ENCODE assay signal across 16 mouse cellular contexts in genomic region chr5:30159601-30160000, GRCm38 (mm10). TPM values are rescaled to one million over a fixed set of nuclear protein-coding genes. Genes with fewer than 3 reads are reported as not detected.
DNase-seq lines count a peak whose midpoint lies in the region; ATAC-seq and TF ChIP-seq lines count a peak whose summit lies in the region.
"Had no signal": no experiment of that assay in that cellular context is flagged by ENCODE, and none has a peak within 500 bp of the region (broad histone marks: within the 10 kb centered on the region; RNA-seq: fewer than 3 reads in every experiment).

No protein-coding gene starts in this region.

- TF ChIP-seq CTCF in intestine, postnatal 0 days (IDR thresholded peaks at IDR 0.05; ENCODE audit: low read depth) = no peak

- no peak overlapping the region for H3K9ac ChIP-seq in intestine, postnatal 0 days (ENCODE audit: low read depth, low read length)
- H3K9ac ChIP-seq in intestine, embryonic 15.5 days = no peak overlapping the region
- H3K9ac ChIP-seq in heart, embryonic 14.5 days (ENCODE audit: low read length) = 0 out of 2 replicates have a peak overlapping the region, but pooled peaks have one; percentile 2
- H3K9ac ChIP-seq: limb, embryonic 13.5 days; neural tube, embryonic 13.5 days had no signal

- H3K4me1 ChIP-seq in intestine, postnatal 0 days (replicated peaks; ENCODE audit: control insufficient read depth, insufficient read depth, low read length) = 0 out of 2 replicates have a peak, but pooled peaks cover 9% of the 10 kb centered on the region
- 0 out of 2 replicates have a peak, but pooled peaks cover 4% of the 10 kb centered on the region for H3K4me1 ChIP-seq in intestine, embryonic 15.5 days (replicated peaks)
- peaks cover 0 to 26% of the 10 kb centered on the region in 2 experiments; a peak in 3 of 4 replicates for H3K4me1 ChIP-seq in heart, embryonic 14.5 days (ENCODE audit: control insufficient read depth in 2 of 2, insufficient read depth in 2 of 2, low read length in 2 of 2)

- ATAC-seq in intestine, postnatal 0 days = no peak
- ATAC-seq in intestine, embryonic 15.5 days = no peak
- ATAC-seq in heart, embryonic 14.5 days (ENCODE audit: insufficient number of reproducible peaks, insufficient read depth, low FRiP score, low read depth) = no peak
- ATAC-seq: midbrain, embryonic 16.5 days; Patski had no signal

- DNase-seq in adrenal gland, postnatal 14 days = peak; percentile 15
- DNase-seq in adrenal gland, postnatal 10 days = no peak
- DNase-seq in cerebellum, postnatal 10 days = peak; percentile 34 to 40
- no peak for DNase-seq in thymus, adult 18-20 months
- no peak for DNase-seq in left cerebral cortex, adult 18-20 months (ENCODE audit: low spot score in 2 of 2)
- DNase-seq: lung, adult 18-20 months had no signal

- WGBS in intestine, postnatal 0 days = 71% methylated on average over 6 of the region's 6 CpGs
- WGBS in intestine, embryonic 15.5 days = 76% methylated on average over 6 of the region's 6 CpGs
- 33% methylated on average over 6 of the region's 6 CpGs for WGBS in heart, embryonic 14.5 days

- no peak overlapping the region for H3K4me3 ChIP-seq in intestine, postnatal 0 days (ENCODE audit: low read depth, low read length)
- H3K4me3 ChIP-seq in intestine, embryonic 15.5 days (replicated peaks) = no peak overlapping the region
- H3K4me3 ChIP-seq in heart, embryonic 14.5 days (ENCODE audit: control insufficient read depth in 1 of 2, insufficient read depth in 1 of 2, low read depth in 1 of 2, low read length in 2 of 2) = no peak overlapping the region
- H3K4me3 ChIP-seq: erythroblast, embryonic 14.5 days; limb, embryonic 13.5 days; neural tube, embryonic 13.5 days had no signal

- no peak overlapping the region for H3K27ac ChIP-seq in intestine, postnatal 0 days (ENCODE audit: low read depth, low read length)
- H3K27ac ChIP-seq in intestine, embryonic 15.5 days = no peak overlapping the region
- no peak overlapping the region for H3K27ac ChIP-seq in heart, embryonic 14.5 days (replicated peaks in 1 of 2; ENCODE audit: control insufficient read depth in 1 of 2, insufficient read depth in 1 of 2, low read depth in 2 of 2, low read length in 2 of 2)
- H3K27ac ChIP-seq: limb, embryonic 13.5 days; neural tube, embryonic 13.5 days had no signal

- no peaks in the 10 kb centered on the region for H3K27me3 ChIP-seq in intestine, postnatal 0 days (replicated peaks; ENCODE audit: control insufficient read depth, insufficient read depth, low read length)
- no peaks in the 10 kb centered on the region for H3K27me3 ChIP-seq in intestine, embryonic 15.5 days (replicated peaks)
- H3K27me3 ChIP-seq in heart, embryonic 14.5 days (ENCODE audit: control insufficient read depth, insufficient read depth, low read length) = no peaks in the 10 kb centered on the region
- H3K27me3 ChIP-seq: limb, embryonic 13.5 days; neural tube, embryonic 13.5 days; Patski had no signal

- H3K4me2 ChIP-seq in intestine, postnatal 0 days (replicated peaks; ENCODE audit: low read depth) = 0 out of 2 replicates have a peak overlapping the region, but pooled peaks have one; percentile 9
- no peak overlapping the region for H3K4me2 ChIP-seq in intestine, embryonic 15.5 days (replicated peaks)
- H3K4me2 ChIP-seq in heart, embryonic 14.5 days (ENCODE audit: low read length) = peak overlapping the region; percentile 37; the same call in 1 of the 2 replicates
- H3K4me2 ChIP-seq: limb, embryonic 13.5 days; neural tube, embryonic 13.5 days had no signal

- H3K9me3 ChIP-seq in intestine, postnatal 0 days (ENCODE audit: control insufficient read depth) = no peaks in the 10 kb centered on the region
- H3K9me3 ChIP-seq in intestine, embryonic 15.5 days = no peaks in the 10 kb centered on the region
- H3K9me3 ChIP-seq in heart, embryonic 14.5 days (ENCODE audit: control insufficient read depth, low read length) = no peaks in the 10 kb centered on the region
- H3K9me3 ChIP-seq: limb, embryonic 13.5 days; neural tube, embryonic 13.5 days had no signal

- H3K36me3 ChIP-seq in intestine, postnatal 0 days (ENCODE audit: control insufficient read depth, insufficient read depth) = no peaks in the 10 kb centered on the region
- no peaks in the 10 kb centered on the region for H3K36me3 ChIP-seq in intestine, embryonic 15.5 days
- peaks cover 35% of the 10 kb centered on the region for H3K36me3 ChIP-seq in heart, embryonic 14.5 days (ENCODE audit: control insufficient read depth, insufficient read depth, low read length)
- H3K36me3 ChIP-seq: limb, embryonic 13.5 days; neural tube, embryonic 13.5 days had no signal

RNA-seq across cellular contexts. Expression of gene Hadhb, which starts 4.6 kb away (rescaled TPM):
- 1,392 and 1,422 TPM in 2 replicates for total RNA-seq in adrenal gland, postnatal 14 days (2021)
- total RNA-seq in adrenal gland, postnatal 10 days (2021) = 1,000 to 10,000 TPM; 1,471 to 1,600 TPM
- 392 and 420 TPM in 2 replicates for polyA plus RNA-seq in intestine, postnatal 0 days (2015; fragmentation: Nextera tagmentation; extraction: Ambion mirVana)
- 246 and 269 TPM in 2 replicates for polyA plus RNA-seq in intestine, embryonic 15.5 days (2015; fragmentation: Nextera tagmentation; extraction: Ambion mirVana)
- polyA plus RNA-seq in heart, embryonic 14.5 days (2014; fragmentation: Nextera tagmentation; extraction: Ambion mirVana) = 421 and 422 TPM in 2 replicates
- 10 to 100 TPM; 78.7 to 78.9 TPM for total RNA-seq in left cerebral cortex, adult 18-20 months (2021)

RNA-seq across cellular contexts. Expression of gene Hadha, which starts 4.6 kb away (rescaled TPM):
- total RNA-seq in adrenal gland, postnatal 14 days (2021) = 813 and 814 TPM in 2 replicates
- total RNA-seq in adrenal gland, postnatal 10 days (2021) = 100 to 1,000 TPM; 921 to 997 TPM
- 301 and 307 TPM in 2 replicates for polyA plus RNA-seq in intestine, postnatal 0 days (2015; fragmentation: Nextera tagmentation; extraction: Ambion mirVana)
- polyA plus RNA-seq in intestine, embryonic 15.5 days (2015; fragmentation: Nextera tagmentation; extraction: Ambion mirVana) = 178 and 193 TPM in 2 replicates
- 223 and 246 TPM in 2 replicates for polyA plus RNA-seq in heart, embryonic 14.5 days (2014; fragmentation: Nextera tagmentation; extraction: Ambion mirVana)
- total RNA-seq in left cerebral cortex, adult 18-20 months (2021) = 10 to 100 TPM; 58.3 to 64.8 TPM

RNA-seq across cellular contexts. Expression of gene Adgrf3, which starts 45.9 kb away (rescaled TPM):
- 0.19 TPM in 1 of 2 replicates, not detected in the other for total RNA-seq in adrenal gland, postnatal 14 days (2021)
- under 1 TPM; 0.30 to 0.58 TPM for total RNA-seq in adrenal gland, postnatal 10 days (2021)
- 0.07 TPM in 1 of 2 replicates, not detected in the other for polyA plus RNA-seq in intestine, postnatal 0 days (2015; fragmentation: Nextera tagmentation; extraction: Ambion mirVana)
- polyA plus RNA-seq in intestine, embryonic 15.5 days (2015; fragmentation: Nextera tagmentation; extraction: Ambion mirVana) = 0.19 and 0.38 TPM in 2 replicates
- 0.45 and 0.86 TPM in 2 replicates for polyA plus RNA-seq in heart, embryonic 14.5 days (2014; fragmentation: Nextera tagmentation; extraction: Ambion mirVana)
- total RNA-seq in left cerebral cortex, adult 18-20 months (2021) = under 1 TPM in 1 of 2 experiments, not detected in 1; 0.37 TPM
- polyA plus RNA-seq: erythroblast, embryonic 14.5 days; limb, embryonic 13.5 days; midbrain, embryonic 16.5 days; neural tube, embryonic 13.5 days had no signal

RNA-seq across cellular contexts. Expression of gene 3110082J24Rik, which starts 53.7 kb away (rescaled TPM):
- total RNA-seq in adrenal gland, postnatal 14 days (2021) = not detected in 2 replicates
- not detected for total RNA-seq in adrenal gland, postnatal 10 days (2021)
- polyA plus RNA-seq in intestine, postnatal 0 days (2015; fragmentation: Nextera tagmentation; extraction: Ambion mirVana) = not detected in 2 replicates
- polyA plus RNA-seq in intestine, embryonic 15.5 days (2015; fragmentation: Nextera tagmentation; extraction: Ambion mirVana) = not detected in 2 replicates
- polyA plus RNA-seq in heart, embryonic 14.5 days (2014; fragmentation: Nextera tagmentation; extraction: Ambion mirVana) = not detected in 2 replicates
- 1 to 10 TPM; 2.0 to 3.5 TPM for total RNA-seq in left cerebral cortex, adult 18-20 months (2021)
- total RNA-seq: heart, postnatal 10 days had no signal
- polyA plus RNA-seq: erythroblast, embryonic 14.5 days; kidney, embryonic 16.5 days; limb, embryonic 13.5 days; Patski had no signal

RNA-seq across cellular contexts. Expression of gene Garem2, which starts 54.6 kb away (rescaled TPM):
- total RNA-seq in adrenal gland, postnatal 14 days (2021) = 0.19 and 0.26 TPM in 2 replicates
- total RNA-seq in adrenal gland, postnatal 10 days (2021) = under 1 TPM; 0.12 to 0.30 TPM
- 0.20 TPM in 2 replicates for polyA plus RNA-seq in intestine, postnatal 0 days (2015; fragmentation: Nextera tagmentation; extraction: Ambion mirVana)
- polyA plus RNA-seq in intestine, embryonic 15.5 days (2015; fragmentation: Nextera tagmentation; extraction: Ambion mirVana) = 0.53 and 0.57 TPM in 2 replicates
- 0.26 and 0.30 TPM in 2 replicates for polyA plus RNA-seq in heart, embryonic 14.5 days (2014; fragmentation: Nextera tagmentation; extraction: Ambion mirVana)
- 10 to 100 TPM in 1 of 2 experiments, 1 to 10 TPM in 1; 10.0 to 10.7 TPM for total RNA-seq in left cerebral cortex, adult 18-20 months (2021)
- polyA plus RNA-seq: erythroblast, embryonic 14.5 days had no signal

Comparison
In these comparisons a context has a peak if more than half of its experiments do, and no peak if none do; other contexts are left out.
1. DNase-seq: peak in adrenal gland, postnatal 14 days (single experiment) and cerebellum, postnatal 10 days (2 of 2); none in adrenal gland, postnatal 10 days (single experiment), thymus, adult 18-20 months (0 of 2) and left cerebral cortex, adult 18-20 months (0 of 2).
2. RNA of gene Hadhb, which starts 4.6 kb away (total RNA-seq): 1,471 to 1,600 TPM in adrenal gland, postnatal 10 days and 1,392 to 1,422 TPM in adrenal gland, postnatal 14 days; 78.7 to 78.9 TPM in left cerebral cortex, adult 18-20 months; every median in the first group is over 10 times any median in the second.
3. RNA of gene Hadha, which starts 4.6 kb away (total RNA-seq): 921 to 997 TPM in adrenal gland, postnatal 10 days and 813 to 814 TPM in adrenal gland, postnatal 14 days; 58.3 to 64.8 TPM in left cerebral cortex, adult 18-20 months; every median in the first group is over 10 times any median in the second.